Mouse (Mus musculus) liver, postnatal 0 days (tissue): Measurements from ENCODE around the gene Ndufs2. TPM values are rescaled to one million over a fixed set of nuclear protein-coding genes. Genes with fewer than 3 reads are reported as not detected.

Source experiments
- ATAC-seq: fragments of 200-750 bp; cut with Nextera tagmentation; 2 replicates; pipeline ENCODE4 v1.8.0; 2017; ENCODE audit warnings: mild to moderate bottlenecking, moderate library complexity
- DNase-seq: peaks from one replicate; pipeline ENCODE4 v3.0.0-alpha.2; 2016
- H3K27ac ChIP-seq: fragments of 300-500 bp; sonication (generic); 2 replicates; pipeline ENCODE4 v1.5.1; 2014; ENCODE audit warnings: antibody characterized with exemption, moderate library complexity, mild to moderate bottlenecking, low read depth
- H3K27me3 ChIP-seq: fragments of 300-500 bp; sonication (generic); 2 replicates; pipeline ENCODE4 v1.6.1; 2014; ENCODE audit warnings: low read length, control low read depth, mixed read lengths; ENCODE audit not compliant: insufficient read depth
- H3K36me3 ChIP-seq: fragments of 300-500 bp; sonication (generic); replicated peaks from 2 replicates; pipeline ENCODE4 v1.6.1; 2014; ENCODE audit warnings: mild to moderate bottlenecking, control low read depth, low read length, moderate library complexity, mixed read lengths; ENCODE audit not compliant: insufficient read depth
- H3K4me1 ChIP-seq: fragments of 300-500 bp; sonication (generic); 2 replicates; pipeline ENCODE4 v1.6.1; 2014; ENCODE audit warnings: antibody characterized with exemption, mild to moderate bottlenecking, control low read depth; ENCODE audit not compliant: insufficient read depth
- H3K4me2 ChIP-seq: fragments of 300-500 bp; sonication (generic); 2 replicates; pipeline ENCODE4 v1.6.1; 2014; ENCODE audit warnings: low read depth, mild to moderate bottlenecking, low read length, moderate library complexity, mixed read lengths
- H3K4me3 ChIP-seq: fragments of 300-500 bp; sonication (generic); 2 replicates; pipeline ENCODE4 v1.5.1; 2014; ENCODE audit warnings: low read depth, low read length
- H3K9ac ChIP-seq: fragments of 300-500 bp; sonication (generic); replicated peaks from 2 replicates; pipeline ENCODE4 v1.6.1; 2014; ENCODE audit warnings: mild to moderate bottlenecking, moderate library complexity
- H3K9me3 ChIP-seq: fragments of 300-500 bp; sonication (generic); 2 replicates; pipeline ENCODE4 v1.6.1; 2016; ENCODE audit warnings: mild to moderate bottlenecking, control low read depth, low read length, mixed read lengths
- CTCF ChIP-seq: sonication (generic); IDR thresholded peaks from 2 replicates; pipeline ENCODE4 v1.5.1; 2016; ENCODE audit warnings: antibody characterized with exemption, low read depth
- EP300 ChIP-seq: IDR thresholded peaks from 2 replicates; pipeline ENCODE4 v1.6.1; 2016; ENCODE audit warnings: antibody characterized with exemption, low read depth, mild to moderate bottlenecking
- WGBS: fragments of 180-500 bp; shearing (Covaris S2); extraction: QIAGEN DNeasy Blood & Tissue Kit; methylation state at CpG from one replicate; pipeline ENCODE4 v1.1.7; 2014; ENCODE audit not compliant: insufficient replicate concordance; 5-methylcytosine and 5-hydroxymethylcytosine counted together
- polyA plus RNA-seq: library from polyadenylated mRNA; unstranded; fragments of >200 nt; fragmentation: Nextera tagmentation; extraction: Ambion mirVana; gene quantifications from 2 replicates; pipeline ENCODE4 v1.2.1, GENCODE M21; 2015

Gene Ndufs2
- polyA plus RNA-seq, 1 experiment from 2014 or later, result 158 TPM

DNA sequence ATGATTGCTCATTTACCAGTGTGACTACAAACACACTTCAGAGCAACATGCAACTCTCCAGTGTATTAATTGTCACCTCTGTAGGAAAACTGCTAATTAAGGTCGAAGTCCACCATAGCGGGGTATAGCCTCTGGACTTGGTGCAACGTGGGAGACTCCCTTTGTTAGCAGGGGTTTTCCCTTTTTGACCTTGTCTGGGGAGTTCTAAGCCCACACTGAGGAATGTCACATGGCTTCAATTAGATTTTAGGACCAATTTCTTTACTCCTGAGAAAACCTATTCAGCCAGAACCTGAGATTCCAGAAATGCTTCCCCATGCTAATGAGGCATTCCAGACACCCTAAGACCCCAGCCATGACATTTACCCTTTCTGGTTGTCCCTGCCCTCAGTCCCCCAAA lies 21.0 kb downstream of the Ndufs2 start:
- WGBS, result 76% methylated on average over 3 of the region's 3 CpGs
- no peaks in the 10 kb centered on the region for H3K9me3 ChIP-seq
- H3K9ac ChIP-seq, result no peak overlapping the region
- H3K36me3 ChIP-seq, result peaks cover 12% of the 10 kb centered on the region
- DNase-seq (no peak), ATAC-seq (no peak)
- TF ChIP-seq CTCF (no peak), EP300 (no peak)
- H3K4me3 ChIP-seq, result no peak overlapping the region
- no peaks in the 10 kb centered on the region for H3K27me3 ChIP-seq
- H3K4me2 ChIP-seq, result no peak overlapping the region
- peaks cover 23% of the 10 kb centered on the region for H3K4me1 ChIP-seq
- no peak overlapping the region for H3K27ac ChIP-seq

DNA sequence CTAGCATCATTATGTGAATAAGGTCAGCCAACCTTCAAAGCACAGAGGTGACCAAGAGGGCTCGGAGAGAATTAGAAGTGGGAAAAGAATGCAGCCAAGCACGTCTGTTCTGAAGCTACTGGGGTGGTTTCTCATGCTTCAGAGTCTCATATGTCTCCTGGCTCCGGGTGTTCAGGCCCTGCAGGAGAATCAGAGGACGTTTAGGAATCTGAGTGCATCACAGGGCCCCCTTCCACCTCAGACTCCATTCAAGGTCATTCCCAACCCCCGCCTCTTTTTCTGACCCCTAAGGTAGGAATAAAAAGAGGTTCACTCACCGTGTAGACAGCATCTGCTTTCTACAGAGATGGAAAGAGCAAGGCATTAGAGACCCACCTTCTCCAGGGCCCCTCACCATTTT lies 21.4 kb downstream of the Ndufs2 start:
- H3K4me2 ChIP-seq, result no peak overlapping the region
- peaks cover 23% of the 10 kb centered on the region for H3K4me1 ChIP-seq
- no peak overlapping the region for H3K27ac ChIP-seq
- no peaks in the 10 kb centered on the region for H3K27me3 ChIP-seq
- DNase-seq (no peak), ATAC-seq (no peak)
- TF ChIP-seq CTCF (no peak), EP300 (no peak)
- H3K4me3 ChIP-seq, result no peak overlapping the region
- no peak overlapping the region for H3K9ac ChIP-seq
- WGBS, result 71% methylated on average over 6 of the region's 6 CpGs
- H3K9me3 ChIP-seq, result no peaks in the 10 kb centered on the region
- peaks cover 9% of the 10 kb centered on the region for H3K36me3 ChIP-seq

DNA sequence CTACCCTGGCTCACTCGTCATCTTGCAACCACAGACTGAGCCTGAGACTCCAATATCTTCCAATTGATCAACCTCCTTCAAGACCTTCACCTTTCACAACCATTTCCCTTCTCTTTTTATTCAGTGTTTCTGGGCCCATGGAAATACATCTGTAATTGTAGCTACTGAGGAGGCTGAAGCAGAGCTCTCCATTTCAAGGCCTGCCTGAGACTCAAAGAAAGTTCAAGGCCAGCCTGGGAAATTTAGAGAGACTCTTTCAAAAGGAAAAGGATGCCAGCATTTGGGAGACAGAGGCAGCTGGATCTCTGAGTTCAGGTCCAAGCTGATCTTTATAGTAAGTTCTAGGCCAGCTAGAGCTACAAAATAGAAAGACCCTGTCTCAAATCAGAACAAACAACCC lies 23.3 kb downstream of the Ndufs2 start:
- Histone ChIP-seq H3K36me3 (no peaks in the 10 kb centered on the region), H3K4me1 (peaks cover 24% of the 10 kb centered on the region), H3K4me3 (no peak overlapping the region), H3K4me2 (no peak overlapping the region), H3K9me3 (no peaks in the 10 kb centered on the region), H3K9ac (no peak overlapping the region), H3K27ac (peak overlapping the region; percentile 95; the same call in 1 of the 2 replicates), H3K27me3 (no peaks in the 10 kb centered on the region)
- DNase-seq (no peak), ATAC-seq (no peak)
- TF ChIP-seq CTCF, result no peak
- no peak for TF ChIP-seq EP300
- 43% methylated on average over 1 of the region's 1 CpGs for WGBS

DNA sequence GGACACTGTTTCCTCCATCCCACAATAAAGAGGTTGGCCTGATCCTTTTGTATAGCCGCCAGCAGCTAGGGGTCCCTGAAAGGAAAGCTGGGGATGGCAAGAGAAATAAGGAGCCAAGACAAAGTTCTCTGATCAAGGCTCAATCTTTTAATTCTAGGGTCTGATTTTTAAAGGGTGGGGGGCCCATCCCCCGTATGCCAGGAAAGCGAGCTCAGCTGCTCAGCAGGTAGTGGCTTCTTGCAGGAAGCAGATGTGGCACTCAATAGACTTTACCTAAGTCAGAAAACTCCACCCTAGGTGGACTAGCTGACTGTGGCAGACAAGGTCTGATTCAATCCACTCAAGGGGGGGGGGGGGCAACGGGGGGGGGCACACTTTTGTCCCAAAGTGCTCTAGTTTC lies 24.4 kb downstream of the Ndufs2 start:
- peak overlapping the region; percentile 63 for H3K4me2 ChIP-seq
- WGBS, result 41% methylated on average over 4 of the region's 4 CpGs
- no peak for ATAC-seq
- peaks cover 24% of the 10 kb centered on the region for H3K4me1 ChIP-seq
- no peaks in the 10 kb centered on the region for H3K27me3 ChIP-seq
- TF ChIP-seq CTCF (no peak), EP300 (no peak)
- peak overlapping the region; percentile 50 for H3K4me3 ChIP-seq
- peak overlapping the region; percentile 95 for H3K27ac ChIP-seq
- H3K9ac ChIP-seq, result no peak overlapping the region
- H3K36me3 ChIP-seq, result no peaks in the 10 kb centered on the region
- DNase-seq, result no peak
- no peaks in the 10 kb centered on the region for H3K9me3 ChIP-seq

GRCm38 (mm10) chr1:171224857-171225256 lies 26.3 kb downstream of the Ndufs2 start, which contains the start of gene Apoa2:
Apoa2 (plus strand) TSS chr1:171225054.
- DNase-seq (peak; percentile 77), ATAC-seq (peak; percentile 25)
- Histone ChIP-seq H3K4me2 (peak within 1 kb of the TSS; percentile 63), H3K9me3 (no peaks in the 10 kb centered on the region), H3K4me3 (peak within 1 kb of the TSS; percentile 50), H3K27ac (peak within 1 kb of the TSS; percentile 95), H3K9ac (peak within 1 kb of the TSS; percentile 65), H3K27me3 (no peaks in the 10 kb centered on the region), H3K4me1 (peaks cover 21% of the 10 kb centered on the region), H3K36me3 (peaks cover 2% of the 10 kb centered on the region; the same call in 1 of the 2 replicates)
- TF ChIP-seq CTCF (0 out of 2 replicates have a peak, but pooled peaks have one; percentile 4), EP300 (peak; percentile 69)
- WGBS, result 68% methylated on average over 5 of the region's 5 CpGs

DNA sequence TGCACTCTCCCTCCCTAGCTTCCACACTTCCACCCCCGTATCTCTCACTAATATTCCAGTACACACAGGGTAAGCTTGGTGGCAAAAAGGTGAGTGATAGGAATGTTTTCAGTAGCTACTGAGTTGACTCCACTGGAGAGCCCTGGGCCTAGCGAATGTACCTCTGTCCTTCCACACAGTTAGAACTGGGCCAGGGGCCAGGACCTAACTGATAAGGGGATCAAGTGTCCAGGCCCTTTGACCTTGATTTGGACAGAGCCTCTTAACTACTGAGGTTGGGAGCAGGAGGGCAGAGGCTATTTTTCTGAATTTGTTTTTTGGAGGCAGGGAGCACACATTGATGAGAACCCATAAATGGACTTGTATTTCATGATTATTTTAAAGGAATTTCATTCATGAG lies 27.4 kb downstream of the Ndufs2 start:
- no peak overlapping the region for H3K4me2 ChIP-seq
- H3K9ac ChIP-seq, result no peak overlapping the region
- H3K4me3 ChIP-seq, result no peak overlapping the region
- WGBS, result 61% methylated on average over 2 of the region's 2 CpGs
- H3K9me3 ChIP-seq, result no peaks in the 10 kb centered on the region
- peak overlapping the region; percentile 95 for H3K27ac ChIP-seq
- peak; percentile 75 for DNase-seq
- TF ChIP-seq CTCF, result no peak
- no peak; the same call in 1 of the 2 replicates for TF ChIP-seq EP300
- H3K4me1 ChIP-seq, result peaks cover 19% of the 10 kb centered on the region
- no peaks in the 10 kb centered on the region for H3K27me3 ChIP-seq
- H3K36me3 ChIP-seq, result peaks cover 11% of the 10 kb centered on the region
- peak; percentile 62 for ATAC-seq
